Mouse (Mus musculus) midbrain, embryonic 16.5 days (tissue): ENCODE measurements at regions not wholly inside any gene's neighbourhood (a gene's known extent, or its start where the extent isn't known, plus 50 kb on each side); places are given as distances from the start of the nearest gene placed in this dataset.

Experiments used
- ATAC-seq: fragments of 200-750 bp; cut with Nextera tagmentation; 2 replicates; pipeline ENCODE4 v1.8.0; 2017; ENCODE audit warnings: moderate TSS enrichment
- H3K27ac ChIP-seq: fragments of 300-500 bp; sonication (generic); 2 replicates; pipeline ENCODE4 v1.5.1; 2014; ENCODE audit warnings: mild to moderate bottlenecking, low read length, mixed read lengths
- H3K27me3 ChIP-seq: fragments of 300-500 bp; sonication (generic); 2 replicates; pipeline ENCODE4 v1.6.1; 2014; ENCODE audit warnings: low read depth, low read length, mixed read lengths; ENCODE audit not compliant: control insufficient read depth, insufficient read depth
- H3K36me3 ChIP-seq: fragments of 300-500 bp; sonication (generic); 2 replicates; pipeline ENCODE4 v1.6.1; 2014; ENCODE audit warnings: mild to moderate bottlenecking, low read length, moderate library complexity, mixed read lengths; ENCODE audit not compliant: control insufficient read depth, insufficient read depth
- H3K4me1 ChIP-seq: fragments of 300-500 bp; sonication (generic); 2 replicates; pipeline ENCODE4 v1.6.1; 2014; ENCODE audit warnings: mild to moderate bottlenecking, low read length, mixed read lengths; ENCODE audit not compliant: control insufficient read depth, insufficient read depth
- H3K4me2 ChIP-seq: fragments of 300-500 bp; sonication (generic); 2 replicates; pipeline ENCODE4 v1.6.1; 2014; ENCODE audit warnings: mild to moderate bottlenecking, low read length, mixed read lengths
- H3K4me3 ChIP-seq: fragments of 300-500 bp; sonication (generic); 2 replicates; pipeline ENCODE4 v1.5.1; 2014; ENCODE audit warnings: low read depth, mild to moderate bottlenecking, low read length, moderate library complexity, mixed read lengths
- H3K9ac ChIP-seq: fragments of 300-500 bp; sonication (generic); 2 replicates; pipeline ENCODE4 v1.6.1; 2014; ENCODE audit warnings: low read depth, low read length, mixed read lengths
- H3K9me3 ChIP-seq: fragments of 300-500 bp; sonication (generic); replicated peaks from 2 replicates; pipeline ENCODE4 v1.6.1; 2014; ENCODE audit warnings: mild to moderate bottlenecking, low read length, mixed read lengths; ENCODE audit not compliant: control insufficient read depth, poor library complexity, severe bottlenecking
- WGBS: fragments of 180-500 bp; shearing (Covaris S2); extraction: QIAGEN DNeasy Blood & Tissue Kit; methylation state at CpG from one replicate; pipeline ENCODE4 v1.1.7; 2014; 5-methylcytosine and 5-hydroxymethylcytosine counted together

DNA sequence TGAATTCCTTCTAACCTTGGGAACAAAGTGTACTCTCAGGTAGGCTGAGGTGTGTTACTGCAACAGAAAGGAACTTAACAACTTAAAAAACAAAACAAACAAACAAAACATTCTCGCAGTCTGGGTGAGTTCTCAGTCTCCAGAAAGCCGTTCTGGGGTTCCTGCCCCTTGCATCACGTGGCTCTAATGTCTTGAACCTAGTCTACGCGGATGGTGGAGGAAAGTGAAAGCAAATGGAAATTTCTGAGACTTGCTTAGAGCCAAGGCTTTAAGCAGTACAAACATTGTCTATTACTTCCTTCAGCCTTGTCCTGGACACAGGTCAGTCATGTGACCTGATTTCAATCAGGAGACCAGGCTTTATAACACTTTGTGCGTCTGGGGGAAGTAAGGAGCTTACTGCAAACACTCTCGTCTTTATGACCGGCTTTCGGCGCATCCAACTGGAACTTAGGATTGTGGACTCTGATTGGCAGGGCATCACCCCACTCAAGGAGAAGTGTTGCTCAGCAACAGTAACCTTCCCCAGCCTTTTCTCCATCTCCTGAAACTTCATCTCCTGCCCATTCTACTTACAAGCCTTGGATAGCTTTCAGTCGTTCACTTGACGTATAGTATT lies 125.9 kb upstream of the Gnao1 start:
- Histone ChIP-seq H3K9ac (no peak overlapping the region), H3K36me3 (no peaks in the 10 kb centered on the region), H3K9me3 (0 out of 2 replicates have a peak, but pooled peaks cover 2% of the 10 kb centered on the region), H3K4me2 (no peak overlapping the region), H3K4me1 (peaks cover 4% of the 10 kb centered on the region), H3K27ac (no peak overlapping the region), H3K27me3 (no peaks in the 10 kb centered on the region), H3K4me3 (no peak overlapping the region)
- 84% methylated on average over 12 of the region's 12 CpGs for WGBS
- ATAC-seq: no peak

DNA sequence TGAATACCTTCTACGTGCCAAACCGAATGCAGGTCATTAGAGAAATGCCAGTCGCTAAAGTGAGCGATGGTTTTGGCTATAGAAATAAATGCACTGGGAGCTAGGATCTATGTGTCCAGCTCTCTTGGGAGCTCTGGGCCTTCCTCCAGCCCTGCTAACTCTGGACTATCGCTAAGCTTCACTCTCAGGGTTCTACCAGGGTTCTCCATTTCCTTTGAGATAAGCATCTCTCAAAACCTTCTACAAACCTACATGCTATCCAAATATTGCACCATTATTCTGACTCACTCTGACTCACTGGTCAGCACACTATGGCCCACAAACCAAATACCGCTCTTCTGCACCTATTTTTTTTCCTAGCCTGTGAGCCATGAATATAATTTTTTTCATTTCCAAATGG lies 125.4 kb upstream of the Gnao1 start:
- H3K4me3 ChIP-seq: no peak overlapping the region
- ATAC-seq: no peak
- no peak overlapping the region for H3K9ac ChIP-seq
- no peaks in the 10 kb centered on the region for H3K36me3 ChIP-seq
- no peak overlapping the region for H3K27ac ChIP-seq
- no peaks in the 10 kb centered on the region for H3K27me3 ChIP-seq
- no peak overlapping the region for H3K4me2 ChIP-seq
- 94% methylated on average over 6 of the region's 6 CpGs for WGBS
- 0 out of 2 replicates have a peak, but pooled peaks cover 2% of the 10 kb centered on the region for H3K9me3 ChIP-seq
- H3K4me1 ChIP-seq: peaks cover 7% of the 10 kb centered on the region

DNA sequence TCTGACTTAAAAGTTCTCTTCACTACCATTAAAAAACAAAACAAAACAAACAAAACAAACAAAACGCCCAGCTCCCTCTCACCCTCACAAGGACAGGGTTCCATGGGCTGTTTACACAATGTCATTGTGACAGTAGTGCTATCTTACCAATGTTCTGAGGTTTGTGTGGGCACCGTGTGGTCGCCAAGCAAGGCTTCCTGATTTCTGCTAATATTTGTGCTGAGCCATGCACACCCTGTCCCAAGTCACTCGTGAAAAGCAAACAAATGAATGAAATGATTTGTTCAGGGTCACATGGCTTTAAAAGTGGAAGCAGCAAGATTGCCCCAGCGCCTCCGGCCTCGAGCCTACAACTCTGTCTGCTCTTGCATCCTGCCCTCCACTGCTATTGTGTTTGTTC lies 120.9 kb upstream of the Gnao1 start:
- Histone ChIP-seq H3K4me1 (peaks cover 13% of the 10 kb centered on the region), H3K27ac (peak overlapping the region; percentile 80), H3K9me3 (no peaks in the 10 kb centered on the region), H3K27me3 (no peaks in the 10 kb centered on the region), H3K4me3 (no peak overlapping the region), H3K4me2 (no peak overlapping the region), H3K36me3 (no peaks in the 10 kb centered on the region), H3K9ac (no peak overlapping the region)
- ATAC-seq: no peak
- 52% methylated on average over 7 of the region's 7 CpGs for WGBS

DNA sequence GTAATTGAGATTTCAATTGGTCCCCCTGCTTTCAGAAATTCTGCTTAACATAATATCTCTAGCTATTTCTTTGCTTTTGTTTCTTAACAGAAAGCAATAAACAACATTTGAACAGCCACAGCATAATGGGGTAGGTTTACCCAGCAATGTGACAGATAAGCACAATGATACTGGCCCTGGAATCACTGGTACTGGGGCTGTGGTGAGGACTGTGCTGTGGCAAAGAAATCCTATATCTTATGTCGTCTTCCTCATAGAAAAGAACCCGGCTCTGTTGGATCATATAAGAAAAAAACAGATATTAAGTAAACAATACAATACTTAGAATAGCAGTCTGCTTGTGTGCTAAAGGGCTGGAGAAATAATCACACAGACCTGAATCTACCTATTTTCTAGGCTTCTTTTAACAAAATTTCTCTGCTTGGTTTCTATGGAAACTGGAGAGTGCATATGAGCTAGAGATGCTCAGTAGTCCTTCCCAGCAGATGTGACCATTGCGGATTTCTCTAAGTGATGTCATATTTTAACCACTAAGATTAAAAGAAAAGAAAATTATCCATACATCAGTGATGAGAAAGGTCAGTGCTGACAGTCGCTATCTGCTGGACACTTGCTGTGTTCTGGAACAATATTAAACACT lies 119.8 kb upstream of the Gnao1 start:
- peak overlapping the region; percentile 80 for H3K27ac ChIP-seq
- H3K27me3 ChIP-seq: no peaks in the 10 kb centered on the region
- ATAC-seq: peak; percentile 89; the same call in 1 of the 2 replicates
- no peak overlapping the region for H3K4me2 ChIP-seq
- no peak overlapping the region for H3K4me3 ChIP-seq
- 66% methylated on average over 4 of the region's 4 CpGs for WGBS
- peaks cover 13% of the 10 kb centered on the region for H3K4me1 ChIP-seq
- H3K9ac ChIP-seq: no peak overlapping the region
- H3K36me3 ChIP-seq: no peaks in the 10 kb centered on the region
- H3K9me3 ChIP-seq: no peaks in the 10 kb centered on the region

DNA sequence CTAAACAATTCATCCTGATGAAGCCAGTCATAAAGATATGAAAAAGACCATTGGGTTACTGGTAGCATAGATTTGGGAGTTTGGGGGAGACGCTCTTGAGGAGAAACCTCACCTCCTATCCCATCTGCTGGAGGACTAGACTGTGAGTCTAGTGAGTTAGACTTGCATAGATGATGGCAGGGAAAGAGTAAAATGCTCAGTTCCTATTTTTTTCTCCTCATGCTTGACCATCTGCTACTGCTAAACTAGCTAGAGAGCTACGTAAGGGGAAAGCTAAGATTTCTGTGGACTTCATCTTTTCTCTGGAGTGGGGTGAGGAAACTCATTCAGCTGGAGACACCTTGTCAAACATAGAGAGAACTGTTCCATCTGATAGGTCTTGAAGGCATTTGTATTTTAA lies 118.4 kb upstream of the Gnao1 start:
- no peak overlapping the region for H3K9ac ChIP-seq
- H3K27me3 ChIP-seq: no peaks in the 10 kb centered on the region
- H3K9me3 ChIP-seq: no peaks in the 10 kb centered on the region
- 90% methylated on average over 2 of the region's 2 CpGs for WGBS
- no peak overlapping the region for H3K27ac ChIP-seq
- no peak overlapping the region for H3K4me3 ChIP-seq
- no peaks in the 10 kb centered on the region for H3K36me3 ChIP-seq
- H3K4me2 ChIP-seq: no peak overlapping the region
- ATAC-seq: no peak
- peaks cover 13% of the 10 kb centered on the region for H3K4me1 ChIP-seq

DNA sequence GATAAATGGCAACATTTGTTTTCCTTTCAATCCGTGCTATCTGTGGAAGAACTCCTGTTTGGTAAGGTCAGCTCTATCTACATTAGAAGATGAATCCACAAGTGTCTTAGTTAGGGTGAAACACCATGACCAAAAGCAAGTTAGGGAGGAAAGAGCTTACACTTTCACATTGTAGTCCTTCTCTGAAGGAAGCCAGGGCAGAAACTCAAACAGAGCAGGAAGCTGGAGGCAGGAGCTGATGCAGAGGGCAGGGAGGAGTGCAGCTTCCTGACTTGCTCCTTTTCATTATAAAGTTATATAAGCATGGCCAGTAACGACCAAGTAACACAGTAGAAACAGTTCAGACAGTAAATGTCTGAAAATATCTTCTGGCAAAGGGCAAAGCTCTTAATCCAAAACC lies 117.9 kb upstream of the Gnao1 start:
- ATAC-seq: no peak
- H3K9ac ChIP-seq: no peak overlapping the region
- H3K4me3 ChIP-seq: no peak overlapping the region
- H3K4me2 ChIP-seq: no peak overlapping the region
- 78% methylated on average over 2 of the region's 2 CpGs for whole genome bisulfite sequencing
- no peak overlapping the region for H3K27ac ChIP-seq
- peaks cover 13% of the 10 kb centered on the region for H3K4me1 ChIP-seq
- no peaks in the 10 kb centered on the region for H3K36me3 ChIP-seq
- no peaks in the 10 kb centered on the region for H3K27me3 ChIP-seq
- H3K9me3 ChIP-seq: no peaks in the 10 kb centered on the region

DNA sequence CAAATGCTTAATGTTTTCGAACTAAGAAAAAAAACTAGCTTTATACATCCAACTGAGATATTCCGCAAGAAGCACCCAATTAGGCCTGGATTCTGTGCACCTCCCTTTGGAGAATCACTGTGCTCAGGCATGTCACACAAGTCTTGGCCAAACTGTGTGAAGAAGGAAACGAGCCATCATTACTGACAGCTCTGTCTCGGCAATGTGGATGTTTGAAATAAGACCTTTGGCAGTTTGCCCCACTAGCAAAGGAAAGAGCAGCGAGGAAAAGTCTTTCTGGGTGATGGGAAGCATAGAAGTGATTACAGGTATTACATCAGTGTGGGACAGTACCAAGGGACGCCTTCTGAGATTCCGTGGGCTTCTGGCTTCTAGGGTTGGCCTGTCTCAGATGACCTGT lies 112.6 kb upstream of the Gnao1 start:
- Histone ChIP-seq H3K4me2 (no peak overlapping the region), H3K4me1 (no peaks in the 10 kb centered on the region), H3K36me3 (no peaks in the 10 kb centered on the region), H3K9ac (no peak overlapping the region), H3K27me3 (no peaks in the 10 kb centered on the region), H3K9me3 (no peaks in the 10 kb centered on the region), H3K4me3 (no peak overlapping the region), H3K27ac (peak overlapping the region; percentile 22; the same call in 1 of the 2 replicates)
- 68% methylated on average over 7 of the region's 7 CpGs for WGBS
- ATAC-seq: no peak

DNA sequence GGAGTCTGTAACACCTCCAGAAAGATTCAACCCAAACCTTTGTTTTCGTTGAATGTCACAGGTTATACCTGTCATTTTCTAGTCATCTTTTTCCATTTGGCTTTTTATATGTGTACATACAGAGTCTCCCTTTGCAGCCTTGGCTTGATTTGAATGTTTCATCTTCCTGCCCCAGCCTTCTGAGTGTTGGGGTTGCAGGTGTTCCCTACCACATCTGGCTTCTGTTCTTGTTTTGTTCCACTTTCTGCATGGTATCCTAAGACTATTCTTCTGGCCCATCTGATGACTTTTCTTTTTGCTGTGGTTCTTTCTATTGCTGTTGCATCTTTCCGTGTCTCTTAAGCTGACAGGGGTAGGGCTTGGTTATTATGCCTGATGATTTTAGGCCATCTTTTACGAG lies 111.3 kb upstream of the Gnao1 start:
- ATAC-seq: no peak
- Histone ChIP-seq H3K4me3 (no peak overlapping the region), H3K4me2 (no peak overlapping the region), H3K27me3 (no peaks in the 10 kb centered on the region), H3K27ac (no peak overlapping the region), H3K9ac (no peak overlapping the region), H3K9me3 (no peaks in the 10 kb centered on the region), H3K36me3 (no peaks in the 10 kb centered on the region), H3K4me1 (no peaks in the 10 kb centered on the region)
- 91% methylated on average over 3 of the region's 3 CpGs for WGBS

DNA sequence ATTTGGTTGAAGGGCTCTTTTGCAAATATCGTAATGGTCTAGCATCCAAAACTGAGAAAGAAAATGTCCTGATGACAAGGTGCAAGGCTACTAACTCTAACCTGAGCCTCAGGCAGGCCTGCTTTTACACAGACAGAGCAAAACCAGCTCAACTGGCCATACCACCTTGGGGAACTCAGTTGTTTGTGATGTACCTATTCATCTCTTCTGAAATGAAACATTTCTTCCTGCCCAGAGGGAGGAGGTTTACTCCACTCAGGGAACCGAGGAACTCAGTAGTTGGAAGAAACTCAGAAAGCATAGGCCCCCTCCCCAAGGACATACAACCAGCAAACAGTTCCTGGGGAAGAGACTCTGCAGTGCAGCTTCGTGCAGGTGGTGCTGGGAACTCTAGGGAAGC lies 108.4 kb upstream of the Gnao1 start:
- no peaks in the 10 kb centered on the region for H3K36me3 ChIP-seq
- no peaks in the 10 kb centered on the region for H3K9me3 ChIP-seq
- H3K4me1 ChIP-seq: no peaks in the 10 kb centered on the region
- H3K4me2 ChIP-seq: no peak overlapping the region
- no peak for ATAC-seq
- no peak overlapping the region for H3K9ac ChIP-seq
- no peaks in the 10 kb centered on the region for H3K27me3 ChIP-seq
- H3K4me3 ChIP-seq: no peak overlapping the region
- WGBS: 79% methylated on average over 3 of the region's 3 CpGs
- no peak overlapping the region for H3K27ac ChIP-seq
